In the genomic region with DNA sequence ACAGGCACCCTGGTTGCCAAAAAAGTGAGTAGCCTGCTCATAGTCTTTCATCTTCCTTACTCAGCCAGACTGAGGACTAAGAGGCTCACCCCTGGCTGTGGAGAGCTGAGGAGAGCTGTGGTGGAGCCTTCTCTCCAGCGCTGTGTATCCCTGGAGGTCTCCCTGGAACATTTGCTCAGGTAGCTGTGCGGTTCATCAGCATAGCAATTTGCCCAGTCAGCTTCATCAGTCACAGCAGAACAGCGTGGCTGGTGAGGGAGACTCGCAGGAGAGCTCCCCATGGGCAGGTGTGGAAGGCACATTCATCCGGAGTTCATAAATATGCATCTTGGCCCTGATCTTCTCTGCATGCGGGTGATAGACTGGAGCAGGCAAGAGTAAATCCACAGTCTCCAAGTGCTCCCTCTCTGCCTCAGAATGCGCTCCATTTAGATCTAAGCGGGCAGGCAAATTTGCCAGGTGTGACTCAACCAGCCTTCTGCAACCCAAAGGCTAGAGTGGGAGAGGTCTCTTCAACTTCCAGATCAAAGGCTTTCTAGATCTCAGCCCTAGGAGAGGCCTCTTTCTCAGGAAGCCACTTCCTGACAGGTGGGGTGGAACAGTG, we compare ENCODE assay signal across 18 mouse cellular contexts.
DNase-seq lines count a peak whose midpoint lies in the region; ATAC-seq and TF ChIP-seq lines count a peak whose summit lies in the region.
"Had no signal": no experiment of that assay in that cellular context is flagged by ENCODE, and none has a peak within 500 bp of the region (broad histone marks: within the 10 kb centered on the region; RNA-seq: fewer than 3 reads in every experiment).

No protein-coding gene starts in this region.

- no peak for TF ChIP-seq CTCF in layer of hippocampus, adult 2 months (conservative IDR thresholded peaks at IDR 0.05)

- 0 out of 2 replicates have a peak, but pooled peaks have one; percentile 31 for ATAC-seq in cerebellum, adult (ENCODE audit: insufficient number of reproducible peaks, low FRiP score, low TSS enrichment)
- ATAC-seq: CD4-positive, CD25-positive, alpha-beta regulatory T cell, adult 4 months; forebrain, postnatal 0 days had no signal

- H3K27ac ChIP-seq in layer of hippocampus, adult 2 months = peak overlapping the region; percentile 51
- H3K27ac ChIP-seq: heart, adult 2 months; heart, embryonic 15.5 days had no signal

- H3K4me3 ChIP-seq in layer of hippocampus, adult 2 months = no peak overlapping the region
- H3K4me3 ChIP-seq: heart, adult 2 months; heart, embryonic 15.5 days had no signal

- DNase-seq in cerebellum, adult 18-20 months = no peak
- no peak for DNase-seq in layer of hippocampus, adult 2 months (ENCODE audit: low spot score in 2 of 2)
- DNase-seq in layer of hippocampus, adult 9-10 months (ENCODE audit: low spot score) = no peak
- DNase-seq in right cerebral cortex, adult 2 months (ENCODE audit: low spot score in 2 of 2) = peak; percentile 53 to 65
- DNase-seq in right cerebral cortex, postnatal 4 days = no peak
- DNase-seq in right cerebral cortex, postnatal 36 days (ENCODE audit: low spot score in 2 of 2) = peak; percentile 14 to 26
- DNase-seq in adrenal gland, adult 2 months = no peak
- DNase-seq: cerebellum, adult 11 months; forebrain, postnatal 0 days; heart, adult 2 months; kidney, adult 11 months; kidney, postnatal 10 days; layer of hippocampus, adult 9-11 months; liver; lung, adult 18-20 months had no signal

Comparison
In these comparisons a context has a peak if more than half of its experiments do, and no peak if none do; other contexts are left out.
1. DNase-seq: peak in right cerebral cortex, adult 2 months (2 of 2) and right cerebral cortex, postnatal 36 days (2 of 2); none in cerebellum, adult 18-20 months (0 of 2), layer of hippocampus, adult 2 months (0 of 2), layer of hippocampus, adult 9-10 months (single experiment), right cerebral cortex, postnatal 4 days (single experiment) and adrenal gland, adult 2 months (single experiment).